Mouse (Mus musculus) heart, postnatal 0 days (tissue): ENCODE data around the gene Gm10277. TPM values are rescaled to one million over a fixed set of nuclear protein-coding genes. Genes with fewer than 3 reads are reported as not detected.
A peak's percentile ranks its signal among the peaks of the same experiment; 100 is the strongest.

ENCODE experiments used
- ATAC-seq: fragments of 200-750 bp; cut with Nextera tagmentation; 2 replicates; pipeline ENCODE4 v1.8.0; 2017; ENCODE audit warnings: low read depth, moderate number of reproducible peaks, moderate library complexity; ENCODE audit not compliant: insufficient read depth
- DNase-seq: peaks from one replicate; pipeline ENCODE4 v3.0.0-alpha.2; 2016; ENCODE audit warnings: low spot score
- H3K27ac ChIP-seq: fragments of 300-500 bp; sonication (generic); 2 replicates; pipeline ENCODE4 v1.5.1; 2014; ENCODE audit warnings: low read depth, mild to moderate bottlenecking
- H3K27me3 ChIP-seq: fragments of 300-500 bp; sonication (generic); 2 replicates; pipeline ENCODE4 v1.6.1; 2014; ENCODE audit warnings: low read length, mixed read lengths; ENCODE audit not compliant: control insufficient read depth, insufficient read depth
- H3K36me3 ChIP-seq: fragments of 300-500 bp; sonication (generic); replicated peaks from 2 replicates; pipeline ENCODE4 v1.6.1; 2014; ENCODE audit warnings: low read length, mixed read lengths; ENCODE audit not compliant: control insufficient read depth, insufficient read depth
- H3K4me1 ChIP-seq: fragments of 300-500 bp; sonication (generic); 2 replicates; pipeline ENCODE4 v1.6.1; 2014; ENCODE audit warnings: antibody characterized with exemption; ENCODE audit not compliant: control insufficient read depth, insufficient read depth
- H3K4me2 ChIP-seq: fragments of 300-500 bp; sonication (generic); 2 replicates; pipeline ENCODE4 v1.6.1; 2014; ENCODE audit warnings: low read depth, mild to moderate bottlenecking, low read length, moderate library complexity
- H3K4me3 ChIP-seq: fragments of 300-500 bp; sonication (generic); 2 replicates; pipeline ENCODE4 v1.5.1; 2014; ENCODE audit warnings: low read depth, low read length
- H3K9ac ChIP-seq: fragments of 300-500 bp; sonication (generic); replicated peaks from 2 replicates; pipeline ENCODE4 v1.6.1; 2014; ENCODE audit warnings: low read depth, low read length, mixed read lengths
- H3K9me3 ChIP-seq: fragments of 300-500 bp; sonication (generic); replicated peaks from 2 replicates; pipeline ENCODE4 v1.6.1; 2016; ENCODE audit warnings: low read length; ENCODE audit not compliant: control insufficient read depth
- CTCF ChIP-seq: IDR thresholded peaks from 2 replicates; pipeline ENCODE4 v1.5.1; 2016; ENCODE audit warnings: antibody characterized with exemption, control low read depth, low read depth
- EP300 ChIP-seq: IDR thresholded peaks from 2 replicates; pipeline ENCODE4 v1.6.1; 2016; ENCODE audit warnings: antibody characterized with exemption, low read depth
- WGBS: fragments of 180-500 bp; shearing (Covaris S2); extraction: QIAGEN DNeasy Blood & Tissue Kit; methylation state at CpG from one replicate; pipeline ENCODE4 v1.1.7; 2014; 5-methylcytosine and 5-hydroxymethylcytosine counted together
- polyA plus RNA-seq: library from polyadenylated mRNA; unstranded; fragments of >200 nt; fragmentation: Nextera tagmentation; extraction: Ambion mirVana; gene quantifications from 2 replicates; pipeline ENCODE4 v1.2.1, GENCODE M21; 2015
- total RNA-seq: library from RNA; depleted of rRNA; stranded (reverse); fragments of >200 nt; gene quantifications from 2 replicates; pipeline ENCODE4 v1.2.3, GENCODE M21; 2014; ENCODE audit warnings: low replicate concordance

Gene Gm10277
- total and polyA plus RNA-seq, 2 experiments from 2014 or later = 0.52 TPM; not detected in 1

- Histone ChIP-seq H3K36me3 (peaks cover 15% of the 10 kb centered on the region), H3K4me1 (peaks cover 62% of the 10 kb centered on the region), H3K9ac (peak overlapping the region; percentile 42; the same call in 1 of the 2 replicates), H3K27ac (peak overlapping the region; percentile 82), H3K4me2 (no peak overlapping the region; the same call in 1 of the 2 replicates), H3K9me3 (no peaks in the 10 kb centered on the region), H3K27me3 (no peaks in the 10 kb centered on the region), H3K4me3 (no peak overlapping the region)
- 28% methylated on average over 5 of the region's 5 CpGs for WGBS
- ATAC-seq = peak; percentile 78
- DNase-seq = peak; percentile 66
- TF ChIP-seq CTCF (no peak), EP300 (no peak)
These were observed 20.5 kb upstream of the Gm10277 start for GRCm38 (mm10) chr11:77808051-77808465.

- no peak for TF ChIP-seq CTCF
- TF ChIP-seq EP300 = no peak
- ATAC-seq = no peak
- WGBS = 38% methylated on average over 6 of the region's 6 CpGs
These were observed 19.3 kb upstream of the Gm10277 start for GRCm38 (mm10) chr11:77806855-77807254.

DNA sequence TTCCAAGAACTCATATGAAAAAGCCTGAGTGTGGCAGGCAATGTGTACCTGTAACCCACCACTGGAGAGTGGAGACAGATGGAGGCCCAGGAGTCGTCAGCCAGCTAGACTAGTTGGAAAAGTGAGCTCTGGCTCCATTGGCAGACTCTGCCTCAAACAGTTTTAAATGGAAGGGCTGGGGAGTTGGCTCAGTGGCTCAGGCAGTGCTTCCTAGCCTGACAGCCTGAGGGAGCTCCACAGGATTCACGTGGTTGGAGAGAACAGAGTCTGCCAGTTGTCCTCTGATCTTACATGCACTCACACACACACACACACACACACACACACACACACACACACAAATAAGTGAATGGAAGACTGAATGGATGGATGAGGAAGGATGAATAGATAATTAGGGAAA, 18.7 kb upstream of the Gm10277 start:
- no peak overlapping the region for H3K4me2 ChIP-seq
- H3K9ac ChIP-seq = no peak overlapping the region
- no peaks in the 10 kb centered on the region for H3K9me3 ChIP-seq
- TF ChIP-seq CTCF (peak; percentile 39), EP300 (no peak)
- no peaks in the 10 kb centered on the region for H3K27me3 ChIP-seq
- H3K4me1 ChIP-seq = peaks cover 77% of the 10 kb centered on the region
- DNase-seq = peak; percentile 81
- peak overlapping the region; percentile 44 for H3K27ac ChIP-seq
- peak; percentile 42; the same call in 1 of the 2 replicates for ATAC-seq
- WGBS = 16% methylated on average over 2 of the region's 2 CpGs
- H3K36me3 ChIP-seq = peaks cover 9% of the 10 kb centered on the region; the same call in 1 of the 2 replicates
- no peak overlapping the region for H3K4me3 ChIP-seq

More at GRCm38 (mm10) chr11:77806855-77807254, 19.3 kb upstream of the Gm10277 start:
- no peak overlapping the region for H3K9ac ChIP-seq
- peaks cover 72% of the 10 kb centered on the region for H3K4me1 ChIP-seq
- no peak for DNase-seq
- no peak overlapping the region for H3K4me3 ChIP-seq
- peaks cover 14% of the 10 kb centered on the region for H3K36me3 ChIP-seq
- no peaks in the 10 kb centered on the region for H3K9me3 ChIP-seq
- H3K4me2 ChIP-seq = peak overlapping the region; percentile 0; the same call in 1 of the 2 replicates
- no peaks in the 10 kb centered on the region for H3K27me3 ChIP-seq
- peak overlapping the region; percentile 44 for H3K27ac ChIP-seq

DNA sequence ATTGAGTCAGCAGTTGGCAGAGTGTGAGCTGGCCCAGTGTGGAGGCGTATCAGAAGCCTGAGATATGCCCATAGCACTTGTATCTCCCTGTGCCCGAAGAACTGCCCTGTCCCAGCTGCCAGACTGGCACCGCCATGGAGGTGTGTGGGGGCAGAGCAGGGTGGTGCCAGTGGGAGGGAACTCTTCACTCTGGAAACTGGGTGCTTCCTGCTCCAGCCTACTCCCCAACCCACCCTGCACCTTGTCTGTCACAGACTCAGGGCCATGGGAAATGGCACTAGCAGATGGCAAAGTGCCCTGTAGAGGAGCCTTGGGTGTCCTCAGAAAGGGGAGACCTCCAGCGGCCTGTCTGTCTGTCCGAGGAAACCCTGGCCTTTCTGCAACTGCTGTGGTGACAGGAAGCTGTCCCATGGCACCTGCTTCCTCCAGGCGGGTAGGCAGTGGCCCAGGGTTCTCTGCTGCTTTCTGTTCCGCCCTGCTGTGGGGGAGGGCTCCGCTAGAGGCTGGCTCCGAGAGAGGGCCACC, 14.9 kb upstream of the Gm10277 start:
- no peaks in the 10 kb centered on the region for H3K27me3 ChIP-seq
- peak overlapping the region; percentile 68 for H3K9ac ChIP-seq
- DNase-seq (no peak), ATAC-seq (no peak)
- no peaks in the 10 kb centered on the region for H3K9me3 ChIP-seq
- peaks cover 58% of the 10 kb centered on the region for H3K4me1 ChIP-seq
- H3K4me3 ChIP-seq = peak overlapping the region; percentile 54
- 22% methylated on average over 9 of the region's 9 CpGs for WGBS
- peak overlapping the region; percentile 82 for H3K4me2 ChIP-seq
- no peak for TF ChIP-seq EP300
- TF ChIP-seq CTCF = no peak
- H3K27ac ChIP-seq = peak overlapping the region; percentile 99
- H3K36me3 ChIP-seq = no peaks in the 10 kb centered on the region

- 1% methylated on average over 15 of the region's 15 CpGs for WGBS
- DNase-seq (peak; percentile 91), ATAC-seq (peak; percentile 91)
- Histone ChIP-seq H3K9me3 (no peaks in the 10 kb centered on the region), H3K27ac (peak overlapping the region; percentile 99), H3K4me1 (peaks cover 48% of the 10 kb centered on the region), H3K4me2 (peak overlapping the region; percentile 82), H3K9ac (peak overlapping the region; percentile 68), H3K36me3 (no peaks in the 10 kb centered on the region), H3K4me3 (peak overlapping the region; percentile 54), H3K27me3 (no peaks in the 10 kb centered on the region)
- TF ChIP-seq EP300 (no peak), CTCF (no peak)
These were observed 13.5 kb upstream of the Gm10277 start for GRCm38 (mm10) chr11:77800869-77801701.
